Mouse (Mus musculus) lung, postnatal 0 days (tissue): ENCODE results near the gene Elfn1.

Experiments used
- CTCF ChIP-seq: IDR thresholded peaks from 2 replicates; pipeline ENCODE4 v1.5.1; 2016; ENCODE audit warnings: antibody characterized with exemption, mild to moderate bottlenecking
- EP300 ChIP-seq: IDR thresholded peaks from 2 replicates; pipeline ENCODE4 v1.6.1; 2016; ENCODE audit warnings: antibody characterized with exemption, mild to moderate bottlenecking, control low read depth

DNA sequence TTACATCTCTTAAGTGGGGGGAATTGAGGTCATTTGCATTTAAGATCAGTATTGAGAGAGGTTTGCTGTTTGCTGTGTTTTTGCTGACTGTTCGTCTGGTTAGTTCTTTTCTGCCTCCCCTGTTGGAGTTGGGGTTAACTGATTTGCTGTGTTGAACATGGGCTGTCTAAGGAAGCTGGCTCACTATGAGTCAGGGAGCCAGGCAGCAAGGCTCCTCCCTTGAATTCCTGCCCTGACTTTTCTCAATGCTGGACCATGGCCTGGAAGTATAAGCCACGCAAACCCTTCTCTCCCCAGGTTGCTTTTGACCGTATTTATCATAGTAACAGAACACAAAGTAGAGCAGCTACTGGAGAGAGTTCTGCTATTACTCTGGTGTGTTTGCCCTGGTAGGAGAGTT, 83.8 kb downstream of the Elfn1 start:
- TF ChIP-seq CTCF: no peak
- TF ChIP-seq EP300: no peak
